Mouse (Mus musculus) forebrain, embryonic 15.5 days (tissue): ENCODE measurements around the gene P2rx3. TPM values are rescaled to one million over a fixed set of nuclear protein-coding genes. Genes with fewer than 3 reads are reported as not detected.

Source experiments
- ATAC-seq: fragments of 200-750 bp; cut with Nextera tagmentation; replicated peaks from 2 replicates; pipeline ENCODE4 v1.8.0; 2017; ENCODE audit warnings: mild to moderate bottlenecking, moderate TSS enrichment, moderate library complexity
- H3K27ac ChIP-seq: fragments of 300-500 bp; sonication (generic); replicated peaks from 2 replicates; pipeline ENCODE4 v1.5.1; 2015; ENCODE audit warnings: mild to moderate bottlenecking, inconsistent platforms
- H3K27me3 ChIP-seq: fragments of 300-500 bp; sonication (generic); 2 replicates; pipeline ENCODE4 v1.6.1; 2015; ENCODE audit warnings: inconsistent platforms
- H3K36me3 ChIP-seq: fragments of 300-500 bp; sonication (generic); 2 replicates; pipeline ENCODE4 v1.6.1; 2015; ENCODE audit warnings: mild to moderate bottlenecking, inconsistent platforms
- H3K4me1 ChIP-seq: fragments of 300-500 bp; sonication (generic); 2 replicates; pipeline ENCODE4 v1.6.1; 2015; ENCODE audit warnings: inconsistent platforms
- H3K4me2 ChIP-seq: fragments of 300-500 bp; sonication (generic); replicated peaks from 2 replicates; pipeline ENCODE4 v1.6.1; 2015; ENCODE audit warnings: mild to moderate bottlenecking, inconsistent platforms
- H3K4me3 ChIP-seq: fragments of 300-500 bp; sonication (generic); 2 replicates; pipeline ENCODE4 v1.5.1; 2015; ENCODE audit warnings: mild to moderate bottlenecking, inconsistent platforms
- H3K9ac ChIP-seq: fragments of 300-500 bp; sonication (generic); replicated peaks from 2 replicates; pipeline ENCODE4 v1.6.1; 2015; ENCODE audit warnings: mild to moderate bottlenecking, inconsistent platforms
- H3K9me3 ChIP-seq: fragments of 300-500 bp; sonication (generic); 2 replicates; pipeline ENCODE4 v1.6.1; 2016; ENCODE audit warnings: inconsistent platforms
- WGBS: fragments of 180-500 bp; shearing (Covaris S2); methylation state at CpG from one replicate; pipeline ENCODE4 v1.1.7; 2015; ENCODE audit warnings: mixed read lengths; 5-methylcytosine and 5-hydroxymethylcytosine counted together
- polyA plus RNA-seq: library from polyadenylated mRNA; unstranded; fragments of >200 nt; fragmentation: Nextera tagmentation; extraction: Ambion mirVana; gene quantifications from 2 replicates; pipeline ENCODE4 v1.2.1, GENCODE M21; 2015

P2rx3 gene
- polyA plus RNA-seq, 1 experiment from 2014 or later = 1.1 TPM

- no peak for ATAC-seq
- no peaks in the 10 kb centered on the region for H3K27me3 ChIP-seq
- WGBS = 81% methylated on average over 7 of the region's 7 CpGs
- H3K4me2 ChIP-seq = no peak overlapping the region
- no peaks in the 10 kb centered on the region for H3K9me3 ChIP-seq
- H3K4me1 ChIP-seq = peaks cover 18% of the 10 kb centered on the region
- no peak overlapping the region for H3K27ac ChIP-seq
- no peak overlapping the region for H3K4me3 ChIP-seq
- H3K9ac ChIP-seq = no peak overlapping the region
- no peaks in the 10 kb centered on the region for H3K36me3 ChIP-seq
Observed at GRCm38 (mm10) chr2:85034169-85034568, 3.1 kb downstream of the P2rx3 start.

- H3K4me2 ChIP-seq = no peak overlapping the region
- no peak overlapping the region for H3K9ac ChIP-seq
- 89% methylated on average over 2 of the region's 2 CpGs for WGBS
- H3K27ac ChIP-seq = no peak overlapping the region
- no peaks in the 10 kb centered on the region for H3K36me3 ChIP-seq
- H3K4me1 ChIP-seq = peaks cover 12% of the 10 kb centered on the region
- no peak for ATAC-seq
- no peaks in the 10 kb centered on the region for H3K9me3 ChIP-seq
- no peak overlapping the region for H3K4me3 ChIP-seq
- no peaks in the 10 kb centered on the region for H3K27me3 ChIP-seq
Observed at GRCm38 (mm10) chr2:85033121-85033520, 4.1 kb downstream of the P2rx3 start.

- Histone ChIP-seq H3K4me2 (no peak overlapping the region), H3K27ac (no peak overlapping the region), H3K9me3 (no peaks in the 10 kb centered on the region), H3K4me3 (no peak overlapping the region), H3K4me1 (no peaks in the 10 kb centered on the region), H3K27me3 (no peaks in the 10 kb centered on the region), H3K9ac (no peak overlapping the region), H3K36me3 (no peaks in the 10 kb centered on the region)
- no peak for ATAC-seq
- 67% methylated on average over 6 of the region's 6 CpGs for WGBS
Observed at GRCm38 (mm10) chr2:85030989-85031388, 6.3 kb downstream of the P2rx3 start.

- Histone ChIP-seq H3K4me2 (no peak overlapping the region), H3K27me3 (no peaks in the 10 kb centered on the region), H3K9ac (no peak overlapping the region), H3K4me1 (no peaks in the 10 kb centered on the region), H3K27ac (no peak overlapping the region), H3K9me3 (no peaks in the 10 kb centered on the region), H3K4me3 (no peak overlapping the region), H3K36me3 (no peaks in the 10 kb centered on the region)
- no peak for ATAC-seq
- WGBS = 55% methylated on average over 6 of the region's 6 CpGs
Observed at GRCm38 (mm10) chr2:85029897-85030296, 7.4 kb downstream of the P2rx3 start.

- 80% methylated on average over 5 of the region's 5 CpGs for WGBS
- Histone ChIP-seq H3K4me2 (no peak overlapping the region), H3K9me3 (no peaks in the 10 kb centered on the region), H3K36me3 (no peaks in the 10 kb centered on the region), H3K27ac (no peak overlapping the region), H3K4me1 (no peaks in the 10 kb centered on the region), H3K4me3 (no peak overlapping the region), H3K27me3 (no peaks in the 10 kb centered on the region), H3K9ac (no peak overlapping the region)
- ATAC-seq = no peak
Observed at GRCm38 (mm10) chr2:85027281-85027680, 10.0 kb downstream of the P2rx3 start.

- Histone ChIP-seq H3K4me1 (no peaks in the 10 kb centered on the region), H3K36me3 (no peaks in the 10 kb centered on the region), H3K27me3 (no peaks in the 10 kb centered on the region), H3K27ac (no peak overlapping the region), H3K9ac (no peak overlapping the region), H3K4me2 (no peak overlapping the region), H3K4me3 (no peak overlapping the region), H3K9me3 (no peaks in the 10 kb centered on the region)
- ATAC-seq = no peak
- 76% methylated on average over 3 of the region's 3 CpGs for WGBS
Observed at GRCm38 (mm10) chr2:85026178-85026577, 11.1 kb downstream of the P2rx3 start.

GRCm38 (mm10) chr2:85022043-85022442 is 15.2 kb downstream of the P2rx3 start:
- ATAC-seq = no peak
- Histone ChIP-seq H3K4me3 (no peak overlapping the region), H3K27ac (no peak overlapping the region), H3K9me3 (no peaks in the 10 kb centered on the region), H3K9ac (no peak overlapping the region), H3K4me1 (no peaks in the 10 kb centered on the region), H3K27me3 (no peaks in the 10 kb centered on the region), H3K4me2 (no peak overlapping the region), H3K36me3 (no peaks in the 10 kb centered on the region)
- WGBS = 20% methylated on average over 4 of the region's 4 CpGs

- H3K9ac ChIP-seq = no peak overlapping the region
- peak; percentile 17; the same call in 1 of the 2 replicates for ATAC-seq
- no peaks in the 10 kb centered on the region for H3K9me3 ChIP-seq
- H3K36me3 ChIP-seq = no peaks in the 10 kb centered on the region
- H3K27me3 ChIP-seq = no peaks in the 10 kb centered on the region
- no peaks in the 10 kb centered on the region for H3K4me1 ChIP-seq
- no peak overlapping the region for H3K27ac ChIP-seq
- no peak overlapping the region for H3K4me2 ChIP-seq
- 51% methylated on average over 3 of the region's 3 CpGs for WGBS
- no peak overlapping the region for H3K4me3 ChIP-seq
Observed at GRCm38 (mm10) chr2:85014588-85014982, 22.7 kb downstream of the P2rx3 start.

GRCm38 (mm10) chr2:85013826-85014587 is 23.3 kb downstream of the P2rx3 start:
- Histone ChIP-seq H3K4me1 (no peaks in the 10 kb centered on the region), H3K36me3 (no peaks in the 10 kb centered on the region), H3K9ac (no peak overlapping the region), H3K27me3 (no peaks in the 10 kb centered on the region), H3K4me3 (no peak overlapping the region), H3K4me2 (no peak overlapping the region), H3K27ac (no peak overlapping the region), H3K9me3 (no peaks in the 10 kb centered on the region)
- ATAC-seq = no peak
- WGBS = 84% methylated on average over 5 of the region's 5 CpGs

GRCm38 (mm10) chr2:85012679-85013078 is 24.6 kb downstream of the P2rx3 start:
- no peak overlapping the region for H3K4me2 ChIP-seq
- H3K27ac ChIP-seq = 0 out of 2 replicates have a peak overlapping the region, but pooled peaks have one; percentile 34
- ATAC-seq = peak; percentile 55; the same call in 1 of the 2 replicates
- no peaks in the 10 kb centered on the region for H3K27me3 ChIP-seq
- H3K9me3 ChIP-seq = no peaks in the 10 kb centered on the region
- no peaks in the 10 kb centered on the region for H3K36me3 ChIP-seq
- H3K4me1 ChIP-seq = no peaks in the 10 kb centered on the region
- no peak overlapping the region for H3K4me3 ChIP-seq
- WGBS = 79% methylated on average over 14 of the region's 14 CpGs
- no peak overlapping the region for H3K9ac ChIP-seq

GRCm38 (mm10) chr2:85011906-85012604 is 25.2 kb downstream of the P2rx3 start:
- peak overlapping the region; percentile 34 for H3K27ac ChIP-seq
- H3K4me3 ChIP-seq = no peak overlapping the region
- 68% methylated on average over 9 of the region's 9 CpGs for WGBS
- no peaks in the 10 kb centered on the region for H3K27me3 ChIP-seq
- no peaks in the 10 kb centered on the region for H3K36me3 ChIP-seq
- H3K4me2 ChIP-seq = no peak overlapping the region
- no peak overlapping the region for H3K9ac ChIP-seq
- no peaks in the 10 kb centered on the region for H3K4me1 ChIP-seq
- no peaks in the 10 kb centered on the region for H3K9me3 ChIP-seq
- peak; percentile 46 for ATAC-seq

- WGBS = 88% methylated on average over 2 of the region's 2 CpGs
- H3K36me3 ChIP-seq = no peaks in the 10 kb centered on the region
- no peak for ATAC-seq
- no peaks in the 10 kb centered on the region for H3K27me3 ChIP-seq
- no peak overlapping the region for H3K4me2 ChIP-seq
- no peaks in the 10 kb centered on the region for H3K9me3 ChIP-seq
- no peak overlapping the region for H3K4me3 ChIP-seq
- no peaks in the 10 kb centered on the region for H3K4me1 ChIP-seq
- no peak overlapping the region for H3K27ac ChIP-seq
- no peak overlapping the region for H3K9ac ChIP-seq
Observed at GRCm38 (mm10) chr2:85009212-85009611, 28.1 kb downstream of the P2rx3 start.
